ENCODE assay signal across 14 mouse cellular contexts in the genomic region with DNA sequence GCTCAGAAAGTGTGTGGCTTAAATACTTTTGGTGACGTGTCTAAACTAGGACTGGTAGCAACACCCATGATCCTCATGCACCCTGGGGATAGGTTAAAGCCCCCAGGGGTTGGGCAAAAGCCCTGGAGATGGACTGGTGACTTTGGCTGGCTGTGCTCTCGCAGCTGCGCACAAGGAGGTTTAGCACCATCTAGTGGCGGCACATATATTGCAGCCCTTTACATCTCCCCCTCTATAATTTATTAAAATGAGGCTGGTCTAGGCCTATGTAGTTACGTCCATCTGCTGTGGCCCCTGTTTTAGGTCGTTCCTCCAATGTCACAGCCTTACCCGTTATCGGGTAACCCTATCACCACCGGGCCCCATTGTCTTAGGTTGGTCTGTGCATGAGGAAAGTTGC. TPM values are rescaled to one million over a fixed set of nuclear protein-coding genes. Genes with fewer than 3 reads are reported as not detected.
DNase-seq lines count a peak whose midpoint lies in the region; TF ChIP-seq lines count a peak whose summit lies in the region.
"Not testable (repeated sequence)": the region's sequence is repeated elsewhere in the genome, so short reads cannot be mapped to it uniquely, and the experiment has no call there.
"Had no signal": no experiment of that assay in that cellular context is flagged by ENCODE, and none has a peak within 500 bp of the region (broad histone marks: within the 10 kb centered on the region; RNA-seq: fewer than 3 reads in every experiment).

No protein-coding gene starts in this region.

- not testable (repeated sequence) for H3K4me3 ChIP-seq in gastrocnemius, adult 2 months

- peak; percentile 35 for TF ChIP-seq CTCF in gastrocnemius, adult 2 months (IDR thresholded peaks at IDR 0.05)

- peak; percentile 71 to 77 for DNase-seq in B cell, adult 2 months
- peak; percentile 25 to 53 for DNase-seq in cerebellum, adult 18-20 months
- DNase-seq in gastrocnemius, adult 2 months, result peak; percentile 37
- DNase-seq in kidney, adult 18-20 months, result peak; percentile 57
- peak; percentile 48 to 49 for DNase-seq in layer of hippocampus, postnatal 10 days (ENCODE audit: low spot score in 2 of 2)
- peak; percentile 65 for DNase-seq in lung, postnatal 14 days
- peak; percentile 50 to 75 for DNase-seq in spleen, postnatal 4 days (ENCODE audit: low spot score in 2 of 2)
- peak; percentile 13 for DNase-seq in urinary bladder, postnatal 25 days (ENCODE audit: low spot score)

- intact Hi-C loops in gastrocnemius, adult 2 months (cut with DNase I), result not testable (repeated sequence)

- H3K27ac ChIP-seq in gastrocnemius, adult 2 months, result not testable (repeated sequence)

RNA-seq across cellular contexts. Expression of a gene that starts 15.5 kb away (rescaled TPM):
- under 1 TPM; 0.31 to 0.47 TPM for total RNA-seq in gastrocnemius, adult 2 months (2021)
- total RNA-seq in layer of hippocampus, postnatal 10 days (2021), result not detected
- total RNA-seq: hindbrain, postnatal 0 days; left cerebral cortex, adult 8-10 months had no signal

RNA-seq across cellular contexts. Expression of a gene that starts 16.1 kb away (rescaled TPM):
- total RNA-seq in gastrocnemius, adult 2 months (2021), result not detected
- not detected for total RNA-seq in layer of hippocampus, postnatal 10 days (2021)
- total RNA-seq: adrenal gland, postnatal 25 days; CH12.LX; gastrocnemius, postnatal 25 days; hematopoietic stem cell, adult 5-6 weeks; hindbrain, postnatal 0 days; left cerebral cortex, adult 8-10 months had no signal

RNA-seq across cellular contexts. Expression of a gene that starts 58.1 kb away (rescaled TPM):
- not detected for total RNA-seq in gastrocnemius, adult 2 months (2021)
- not detected for total RNA-seq in layer of hippocampus, postnatal 10 days (2021)
- total RNA-seq: adrenal gland, postnatal 25 days; CH12.LX; gastrocnemius, postnatal 25 days; hematopoietic stem cell, adult 5-6 weeks; hindbrain, postnatal 0 days; left cerebral cortex, adult 8-10 months had no signal

Comparison
In these comparisons a context has a peak if more than half of its experiments do, and no peak if none do; other contexts are left out.
1. DNase-seq: peak in every context shown above with its lines; median percentile 74 in B cell, adult 2 months; 65 in lung, postnatal 14 days; 62 in spleen, postnatal 4 days; 57 in kidney, adult 18-20 months; 48 in layer of hippocampus, postnatal 10 days; 39 in cerebellum, adult 18-20 months; 37 in gastrocnemius, adult 2 months; 13 in urinary bladder, postnatal 25 days.